Comparison of ENCODE assay signal across 10 mouse cellular contexts in the genomic region with DNA sequence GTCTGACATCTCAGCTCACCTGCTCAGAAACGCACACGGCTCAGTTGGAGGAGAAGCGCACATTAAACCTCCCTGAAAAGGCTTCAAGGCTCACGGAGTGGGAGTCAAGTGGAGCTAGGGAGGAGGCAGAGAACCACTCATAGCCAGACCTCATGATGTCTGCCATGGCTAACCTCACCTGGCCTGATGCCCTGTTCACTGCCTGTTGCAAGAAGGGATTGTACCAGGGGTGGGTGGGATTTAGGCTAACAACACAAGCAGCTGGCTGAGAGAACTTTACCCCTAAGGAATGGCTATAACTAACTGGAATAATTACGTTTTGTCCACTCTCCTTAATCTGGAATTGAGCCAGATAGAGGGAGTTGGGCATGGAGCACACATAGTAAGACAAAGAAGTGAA. TPM values are rescaled to one million over a fixed set of nuclear protein-coding genes. Genes with fewer than 3 reads are reported as not detected.
DNase-seq lines count a peak whose midpoint lies in the region; ATAC-seq and TF ChIP-seq lines count a peak whose summit lies in the region.
"Had no signal": no experiment of that assay in that cellular context is flagged by ENCODE, and none has a peak within 500 bp of the region (broad histone marks: within the 10 kb centered on the region; RNA-seq: fewer than 3 reads in every experiment).

No protein-coding gene starts in this region.

- H3K27ac ChIP-seq in liver, postnatal 0 days (ENCODE audit: low read depth) = no peak overlapping the region
- H3K27ac ChIP-seq in liver, embryonic 12.5 days = no peak overlapping the region
- no peak overlapping the region for H3K27ac ChIP-seq in intestine, postnatal 0 days (ENCODE audit: low read depth, low read length)
- H3K27ac ChIP-seq in small intestine, adult 2 months (ENCODE audit: insufficient read depth, low read depth, low read length) = peak overlapping the region; percentile 12; the same call in 1 of the 2 replicates
- H3K27ac ChIP-seq in forebrain, embryonic 11.5 days (ENCODE audit: low read depth, low read length) = no peak overlapping the region
- H3K27ac ChIP-seq in thymus, adult 2 months (ENCODE audit: control insufficient read depth, insufficient read depth, low read length) = no peak overlapping the region
- H3K27ac ChIP-seq: hindbrain, embryonic 13.5 days had no signal

- H3K4me3 ChIP-seq in liver, postnatal 0 days (ENCODE audit: low read depth, low read length) = no peak overlapping the region
- H3K4me3 ChIP-seq in liver, embryonic 12.5 days = no peak overlapping the region
- H3K4me3 ChIP-seq in intestine, postnatal 0 days (ENCODE audit: low read depth, low read length) = no peak overlapping the region
- peak overlapping the region; percentile 27; the same call in 1 of the 2 replicates for H3K4me3 ChIP-seq in small intestine, adult 2 months (ENCODE audit: low read depth, low read length)
- no peak overlapping the region for H3K4me3 ChIP-seq in forebrain, embryonic 11.5 days (ENCODE audit: low read depth, low read length)
- H3K4me3 ChIP-seq in thymus, adult 2 months (ENCODE audit: control insufficient read depth, insufficient read depth, low read length) = no peak overlapping the region
- H3K4me3 ChIP-seq: hindbrain, embryonic 13.5 days had no signal

- TF ChIP-seq CTCF in liver, postnatal 0 days (IDR thresholded peaks at IDR 0.05; ENCODE audit: low read depth) = no peak
- TF ChIP-seq CTCF in intestine, postnatal 0 days (IDR thresholded peaks at IDR 0.05; ENCODE audit: low read depth) = no peak
- no peak for TF ChIP-seq CTCF in small intestine, adult 2 months (IDR thresholded peaks at IDR 0.05; ENCODE audit: extremely low read depth, insufficient read length, insufficient replicate concordance, low read depth, low read length)
- no peak for TF ChIP-seq CTCF in thymus, adult 2 months (IDR thresholded peaks at IDR 0.05; ENCODE audit: borderline replicate concordance, control insufficient read depth, extremely low read depth, insufficient read depth, low read length, poor library complexity)

- H3K9me3 ChIP-seq in liver, postnatal 0 days (ENCODE audit: low read length) = no peaks in the 10 kb centered on the region
- no peaks in the 10 kb centered on the region for H3K9me3 ChIP-seq in liver, embryonic 12.5 days (replicated peaks)
- H3K9me3 ChIP-seq in intestine, postnatal 0 days (ENCODE audit: control insufficient read depth) = no peaks in the 10 kb centered on the region
- H3K9me3 ChIP-seq in forebrain, embryonic 11.5 days (ENCODE audit: control insufficient read depth, low read length) = no peaks in the 10 kb centered on the region

- no peaks in the 10 kb centered on the region for H3K27me3 ChIP-seq in liver, postnatal 0 days (ENCODE audit: insufficient read depth, low read length)
- H3K27me3 ChIP-seq in liver, embryonic 12.5 days (replicated peaks) = no peaks in the 10 kb centered on the region
- H3K27me3 ChIP-seq in intestine, postnatal 0 days (replicated peaks; ENCODE audit: control insufficient read depth, insufficient read depth, low read length) = no peaks in the 10 kb centered on the region
- H3K27me3 ChIP-seq in small intestine, adult 2 months (ENCODE audit: control insufficient read depth, insufficient read depth, low read length) = no peaks in the 10 kb centered on the region
- H3K27me3 ChIP-seq in forebrain, embryonic 11.5 days (ENCODE audit: control insufficient read depth, insufficient read depth, low read length) = no peaks in the 10 kb centered on the region
- H3K27me3 ChIP-seq in thymus, adult 2 months (ENCODE audit: control insufficient read depth, insufficient read depth, low read length) = no peaks in the 10 kb centered on the region
- H3K27me3 ChIP-seq: hindbrain, embryonic 13.5 days had no signal

- no peak for DNase-seq in liver, postnatal 0 days
- DNase-seq in gastrocnemius, adult 8-10 months (ENCODE audit: low spot score in 2 of 2) = peak; percentile 27 to 33
- no peak for DNase-seq in forebrain, embryonic 11.5 days (ENCODE audit: low spot score)
- no peak for DNase-seq in thymus, adult 2 months
- no peak for DNase-seq in right cerebral cortex, adult 2 months (ENCODE audit: low spot score in 2 of 2)
- DNase-seq: embryo, embryonic 11 days had no signal

- no peak for TF ChIP-seq POLR2A in small intestine, adult 2 months (IDR thresholded peaks at IDR 0.05; ENCODE audit: low read depth, low read length)
- no peak for TF ChIP-seq POLR2A in thymus, adult 2 months (IDR thresholded peaks at IDR 0.05; ENCODE audit: control insufficient read depth, extremely low read depth, insufficient read depth, low read length, poor library complexity)

- H3K9ac ChIP-seq in liver, postnatal 0 days (replicated peaks) = no peak overlapping the region
- no peak overlapping the region for H3K9ac ChIP-seq in liver, embryonic 12.5 days
- no peak overlapping the region for H3K9ac ChIP-seq in intestine, postnatal 0 days (ENCODE audit: low read depth, low read length)
- no peak overlapping the region for H3K9ac ChIP-seq in forebrain, embryonic 11.5 days (ENCODE audit: low read length)
- H3K9ac ChIP-seq: hindbrain, embryonic 13.5 days had no signal

- TF ChIP-seq EP300 in liver, postnatal 0 days (IDR thresholded peaks at IDR 0.05; ENCODE audit: low read depth) = no peak

- no peaks in the 10 kb centered on the region for H3K4me1 ChIP-seq in liver, postnatal 0 days (ENCODE audit: insufficient read depth)
- H3K4me1 ChIP-seq in liver, embryonic 12.5 days = 0 out of 2 replicates have a peak, but pooled peaks cover 5% of the 10 kb centered on the region
- no peaks in the 10 kb centered on the region for H3K4me1 ChIP-seq in intestine, postnatal 0 days (replicated peaks; ENCODE audit: control insufficient read depth, insufficient read depth, low read length)
- no peaks in the 10 kb centered on the region for H3K4me1 ChIP-seq in small intestine, adult 2 months (ENCODE audit: control insufficient read depth, insufficient read depth, insufficient read length, low read length)
- no peaks in the 10 kb centered on the region for H3K4me1 ChIP-seq in forebrain, embryonic 11.5 days (replicated peaks; ENCODE audit: control insufficient read depth, insufficient read depth, low read length)
- no peaks in the 10 kb centered on the region for H3K4me1 ChIP-seq in thymus, adult 2 months (replicated peaks; ENCODE audit: control insufficient read depth, insufficient read depth, low read length)

- no peak for ATAC-seq in liver, postnatal 0 days
- no peak for ATAC-seq in liver, embryonic 12.5 days
- ATAC-seq in intestine, postnatal 0 days = peak; percentile 28; the same call in 1 of the 2 replicates
- ATAC-seq in forebrain, embryonic 11.5 days (replicated peaks; ENCODE audit: low FRiP score) = no peak

- H3K36me3 ChIP-seq in liver, postnatal 0 days (replicated peaks; ENCODE audit: insufficient read depth, low read length) = no peaks in the 10 kb centered on the region
- no peaks in the 10 kb centered on the region for H3K36me3 ChIP-seq in liver, embryonic 12.5 days
- no peaks in the 10 kb centered on the region for H3K36me3 ChIP-seq in intestine, postnatal 0 days (ENCODE audit: control insufficient read depth, insufficient read depth)
- no peaks in the 10 kb centered on the region for H3K36me3 ChIP-seq in small intestine, adult 2 months (ENCODE audit: control insufficient read depth, insufficient read depth, low read length)
- H3K36me3 ChIP-seq in forebrain, embryonic 11.5 days (ENCODE audit: control insufficient read depth, insufficient read depth, low read length) = no peaks in the 10 kb centered on the region
- no peaks in the 10 kb centered on the region for H3K36me3 ChIP-seq in thymus, adult 2 months (ENCODE audit: control insufficient read depth, insufficient read depth, low read length)
- H3K36me3 ChIP-seq: hindbrain, embryonic 13.5 days had no signal

- H3K4me2 ChIP-seq in liver, postnatal 0 days (ENCODE audit: low read depth, low read length) = peak overlapping the region; percentile 29
- no peak overlapping the region for H3K4me2 ChIP-seq in liver, embryonic 12.5 days
- H3K4me2 ChIP-seq in intestine, postnatal 0 days (replicated peaks; ENCODE audit: low read depth) = no peak overlapping the region
- no peak overlapping the region for H3K4me2 ChIP-seq in forebrain, embryonic 11.5 days (ENCODE audit: low read depth, low read length, severe bottlenecking)
- H3K4me2 ChIP-seq: hindbrain, embryonic 13.5 days had no signal

- WGBS in liver, postnatal 0 days (ENCODE audit: insufficient replicate concordance) = 81% methylated on average over 5 of the region's 5 CpGs
- WGBS in liver, embryonic 12.5 days (ENCODE audit: insufficient replicate concordance) = 76% methylated on average over 5 of the region's 5 CpGs
- WGBS in intestine, postnatal 0 days = 70% methylated on average over 5 of the region's 5 CpGs
- 45% methylated on average over 5 of the region's 5 CpGs for WGBS in small intestine, adult 2 months
- 76% methylated on average over 5 of the region's 5 CpGs for WGBS in forebrain, embryonic 11.5 days
- WGBS in thymus, adult 2 months = 87% methylated on average over 5 of the region's 5 CpGs

RNA-seq across cellular contexts. Expression of gene Ddo, which starts 0.6 kb away (rescaled TPM):
- 0.86 and 1.2 TPM in 2 replicates for polyA plus RNA-seq in liver, postnatal 0 days (2015; fragmentation: Nextera tagmentation; extraction: Ambion mirVana)
- 0.11 TPM in 1 of 2 replicates, not detected in the other for polyA plus RNA-seq in liver, embryonic 12.5 days (2016; fragmentation: Nextera tagmentation; extraction: Ambion mirVana)
- 10 to 100 TPM; 18.4 to 26.4 (median 23.0) TPM for total RNA-seq in gastrocnemius, adult 8-10 months (2022)
- 0.76 and 0.84 TPM in 2 replicates for polyA plus RNA-seq in intestine, postnatal 0 days (2015; fragmentation: Nextera tagmentation; extraction: Ambion mirVana)
- 0.84 and 1.3 TPM in 2 replicates for polyA plus RNA-seq in small intestine, adult 2 months (2012; rRNA removed)
- 0.09 and 0.15 TPM in 2 replicates for polyA plus RNA-seq in forebrain, embryonic 11.5 days (2014; fragmentation: Nextera tagmentation; extraction: Ambion mirVana)
- polyA plus RNA-seq in thymus, adult 2 months (2012; rRNA removed) = 2.0 and 3.7 TPM in 2 replicates

RNA-seq across cellular contexts. Expression of gene Mettl24, which starts 52.6 kb away (rescaled TPM):
- polyA plus RNA-seq in liver, postnatal 0 days (2015; fragmentation: Nextera tagmentation; extraction: Ambion mirVana) = 0.30 and 0.45 TPM in 2 replicates
- 0.72 and 0.87 TPM in 2 replicates for polyA plus RNA-seq in liver, embryonic 12.5 days (2016; fragmentation: Nextera tagmentation; extraction: Ambion mirVana)
- total RNA-seq in gastrocnemius, adult 8-10 months (2022) = 1 to 10 TPM in 1 of 4 experiments, under 1 TPM in 3; 0.53 to 1.3 (median 0.60) TPM
- 1.7 and 1.9 TPM in 2 replicates for polyA plus RNA-seq in intestine, postnatal 0 days (2015; fragmentation: Nextera tagmentation; extraction: Ambion mirVana)
- 2.0 and 2.4 TPM in 2 replicates for polyA plus RNA-seq in small intestine, adult 2 months (2012; rRNA removed)
- polyA plus RNA-seq in forebrain, embryonic 11.5 days (2014; fragmentation: Nextera tagmentation; extraction: Ambion mirVana) = 0.52 and 1.2 TPM in 2 replicates
- 0.23 and 0.36 TPM in 2 replicates for polyA plus RNA-seq in thymus, adult 2 months (2012; rRNA removed)

Comparison
In these comparisons a context has a peak if more than half of its experiments do, and no peak if none do; other contexts are left out.
1. DNase-seq: peak in gastrocnemius, adult 8-10 months (2 of 2); none in liver, postnatal 0 days (single experiment), forebrain, embryonic 11.5 days (single experiment), thymus, adult 2 months (single experiment) and right cerebral cortex, adult 2 months (0 of 2).